Mouse (Mus musculus): ENCODE data around the gene Uba1y.
"Not testable (repeated sequence)": the region's sequence is repeated elsewhere in the genome, so short reads cannot be mapped to it uniquely, and the experiment has no call there.

Gene Uba1y

GRCm38 (mm10) chrY:818396-818795, at the start of gene Uba1y:
Uba1y (plus strand) TSS chrY:818649.
- DNase-seq (ENCODE audit: low spot score in 2 of 2), result no peak

GRCm38 (mm10) chrY:797309-797708, 21.1 kb upstream of the Uba1y start, which contains the start of gene Zfy1:
Zfy1 (minus strand) TSS chrY:797409.
- not testable (repeated sequence) for DNase-seq (ENCODE audit: low spot score in 2 of 2)

GRCm38 (mm10) chrY:808991-809661, 9.3 kb upstream of the Uba1y start:
- DNase-seq (ENCODE audit: low spot score in 2 of 2), result no peak

- DNase-seq (ENCODE audit: low spot score in 2 of 2), result no peak
These were observed 54.0 kb downstream of the Uba1y start for GRCm38 (mm10) chrY:872404-872803.

- no peak for DNase-seq (ENCODE audit: low spot score in 2 of 2)
These were observed 54.6 kb downstream of the Uba1y start for GRCm38 (mm10) chrY:872855-873549.
